Mouse (Mus musculus): ENCODE data around the gene Slc27a3. TPM values are rescaled to one million over a fixed set of nuclear protein-coding genes. Genes with fewer than 3 reads are reported as not detected.

Gene Slc27a3
- 2.6 TPM in 2 replicates for total RNA-seq (2012; rRNA removed)
- total RNA-seq (2014; rRNA removed) = 1.3 and 1.5 TPM in 2 replicates
- 1.6 and 1.9 TPM in 2 replicates for polyA plus RNA-seq (2012; ENCODE audit: insufficient read length, low read depth)

DNA sequence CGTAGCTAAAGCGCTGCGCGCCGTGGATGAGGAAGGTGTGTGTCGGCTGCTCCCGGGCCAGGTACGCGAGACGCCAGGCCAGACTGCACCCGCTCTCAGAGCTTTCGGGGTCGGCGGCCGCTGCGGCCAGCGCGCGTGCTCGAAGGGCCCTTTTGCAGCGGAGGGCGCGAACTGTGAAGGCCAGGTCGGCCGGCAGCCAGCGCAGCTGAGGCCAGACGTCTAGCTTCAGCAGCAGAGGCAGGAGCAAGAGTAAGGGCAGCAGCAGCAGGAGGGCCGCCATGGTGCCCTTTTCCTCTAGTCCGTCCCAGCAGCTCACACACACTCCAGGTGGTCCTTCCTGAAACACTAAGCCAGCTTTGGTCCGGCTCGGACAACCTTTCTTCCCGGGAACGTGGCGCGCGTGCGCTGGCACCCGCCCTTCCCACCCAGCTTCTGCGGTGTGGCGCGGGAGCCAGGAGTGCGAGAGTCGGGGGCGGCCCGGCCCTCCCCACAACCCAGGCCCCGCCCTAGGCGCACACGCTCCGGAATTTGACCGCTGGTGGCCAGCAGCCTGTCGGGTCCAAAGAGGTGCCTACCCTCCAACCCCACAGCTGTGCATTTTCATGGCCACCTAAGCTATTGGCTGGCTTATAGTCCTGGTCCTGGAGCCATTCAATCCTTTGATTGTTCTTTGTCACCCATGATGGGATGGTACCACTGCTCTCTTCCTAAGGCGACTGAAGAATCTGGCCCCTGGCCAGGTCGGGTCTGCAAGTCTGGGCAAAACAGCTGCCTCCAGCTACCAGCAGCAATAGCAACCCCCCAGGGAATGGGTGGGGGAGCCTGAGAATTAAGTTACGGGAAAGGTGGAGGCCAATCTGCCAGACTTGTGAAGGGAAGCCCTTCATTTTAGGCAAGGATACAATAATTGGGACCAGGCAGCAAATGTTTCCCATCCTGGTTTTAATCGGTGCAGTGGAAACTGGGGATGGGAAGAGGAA, at the start of gene Slc27a3:
TSS of gene Slc27a3 (minus strand) at position 428 of the 980 bp plus-strand sequence.
- no peaks in the 10 kb centered on the region for H3K9me3 ChIP-seq (replicated peaks; ENCODE audit: low read length)
- DNase-seq (ENCODE audit: extremely low read depth) = no peak
- H3K4me1 ChIP-seq (ENCODE audit: control insufficient read depth in 1 of 2, insufficient read depth in 2 of 2) = peaks cover 3 to 20% of the 10 kb centered on the region in 2 experiments; a peak in 2 of 4 replicates
- H3K27ac ChIP-seq (ENCODE audit: insufficient read depth, low read depth) = no peak within 1 kb of the TSS
- no peaks in the 10 kb centered on the region for H3K79me2 ChIP-seq (replicated peaks; ENCODE audit: control insufficient read depth, extremely low read depth, insufficient read depth, poor library complexity, severe bottlenecking)
- in situ Hi-C loops (cut with MboI; ENCODE audit: low pct_ligation_motif_present, low pct_unique_long_range_greater_than_20kb, low sequenced_read_pairs) = no loop called here
- H3K36me3 ChIP-seq (replicated peaks in 1 of 2; ENCODE audit: control insufficient read depth in 1 of 2, insufficient read depth in 1 of 2, low read length in 1 of 2) = peaks cover 86 to 99% of the 10 kb centered on the region in 2 experiments
- no peak within 1 kb of the TSS for H3K9ac ChIP-seq (ENCODE audit: insufficient read depth, low read depth)
- dilution Hi-C loops (cut with MboI; ENCODE audit: extremely low pct_ligation_motif_present, extremely low pct_unique_long_range_greater_than_20kb, low sequenced_read_pairs) = no loop called here
- no peak for TF ChIP-seq CTCF (conservative IDR thresholded peaks at IDR 0.05 in 1 of 2, IDR thresholded peaks at IDR 0.05 in 1 of 2; ENCODE audit: low read depth in 2 of 2, low read length in 2 of 2)
- TF ChIP-seq SIN3A (IDR thresholded peaks at IDR 0.05; ENCODE audit: low read length) = no peak
- TF ChIP-seq CHD2 (IDR thresholded peaks at IDR 0.05; ENCODE audit: low read length) = no peak
- no peak within 1 kb of the TSS for H3K4me2 ChIP-seq (ENCODE audit: insufficient read depth, low read depth, poor library complexity, severe bottlenecking)
- H3K4me3 ChIP-seq (replicated peaks in 1 of 3; ENCODE audit: low read depth in 2 of 3, low read length in 2 of 3, poor library complexity in 1 of 3) = no peak within 1 kb of the TSS
- no peaks in the 10 kb centered on the region for H3K27me3 ChIP-seq (replicated peaks)

DNA sequence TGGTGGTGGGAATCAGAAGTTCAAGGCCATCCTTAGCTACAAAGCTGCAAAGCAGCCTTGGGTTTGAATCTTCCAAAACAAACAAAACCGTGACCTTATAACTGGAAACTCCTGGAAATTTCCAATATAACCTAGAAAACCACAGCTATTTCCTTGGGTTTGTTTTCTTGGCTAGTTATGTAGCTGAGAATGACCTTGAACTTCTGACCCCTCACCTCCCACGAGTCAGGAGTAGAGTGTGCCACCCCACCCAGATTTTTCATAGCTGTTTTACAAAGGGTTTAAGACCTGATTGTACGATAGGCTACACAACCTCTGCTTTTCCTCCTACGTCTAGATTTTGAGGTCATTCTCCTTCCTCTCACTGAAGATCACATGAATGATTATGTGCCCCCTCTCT, 47.4 kb upstream of the Slc27a3 start:
- Histone ChIP-seq H3K9me3 (replicated peaks; ENCODE audit: low read length) (no peaks in the 10 kb centered on the region), H3K27me3 (replicated peaks) (no peaks in the 10 kb centered on the region), H3K79me2 (replicated peaks; ENCODE audit: control insufficient read depth, extremely low read depth, insufficient read depth, poor library complexity, severe bottlenecking) (peaks cover 9% of the 10 kb centered on the region; the same call in 1 of the 2 replicates), H3K36me3 (replicated peaks in 1 of 2; ENCODE audit: control insufficient read depth in 1 of 2, insufficient read depth in 1 of 2, low read length in 1 of 2) (no peaks in the 10 kb centered on the region), H3K4me3 (replicated peaks in 1 of 3; ENCODE audit: low read depth in 2 of 3, low read length in 2 of 3, poor library complexity in 1 of 3) (no peak overlapping the region), H3K27ac (ENCODE audit: insufficient read depth, low read depth) (no peak overlapping the region), H3K4me2 (ENCODE audit: insufficient read depth, low read depth, poor library complexity, severe bottlenecking) (no peak overlapping the region), H3K4me1 (ENCODE audit: control insufficient read depth in 1 of 2, insufficient read depth in 2 of 2) (peaks cover 0 to 7% of the 10 kb centered on the region in 2 experiments; a peak in 2 of 4 replicates), H3K9ac (ENCODE audit: insufficient read depth, low read depth) (no peak overlapping the region)
- TF ChIP-seq IRF4 (IDR thresholded peaks at IDR 0.05; ENCODE audit: low read depth, low read length) (no peak), CHD1 (IDR thresholded peaks at IDR 0.05; ENCODE audit: low read depth, low read length) (no peak), E2F4 (IDR thresholded peaks at IDR 0.05; ENCODE audit: insufficient replicate concordance, low read depth, low read length) (no peak), UBTF (IDR thresholded peaks at IDR 0.05; ENCODE audit: low read depth, low read length) (no peak), RCOR1 (conservative IDR thresholded peaks at IDR 0.05; ENCODE audit: low read depth, low read length) (no peak), MYC (IDR thresholded peaks at IDR 0.05; ENCODE audit: low read depth, low read length) (no peak), PAX5 (IDR thresholded peaks at IDR 0.05; ENCODE audit: low read length) (no peak), TBP (conservative IDR thresholded peaks at IDR 0.05; ENCODE audit: low read depth, low read length) (no peak), MXI1 (IDR thresholded peaks at IDR 0.05; ENCODE audit: low read depth, low read length) (no peak), POLR2AphosphoS2 (IDR thresholded peaks at IDR 0.05; ENCODE audit: low read depth, low read length) (no peak), GABPA (IDR thresholded peaks at IDR 0.05; ENCODE audit: insufficient replicate concordance, low read depth, low read length) (no peak), ZKSCAN1 (IDR thresholded peaks at IDR 0.05; ENCODE audit: borderline replicate concordance, low read depth, low read length) (no peak), ZC3H11A (IDR thresholded peaks at IDR 0.05; ENCODE audit: low read depth, low read length) (no peak), ELF1 (IDR thresholded peaks at IDR 0.05; ENCODE audit: low read depth, low read length) (no peak), POLR2A (IDR thresholded peaks at IDR 0.05; ENCODE audit: low read depth, low read length) (no peak)
- no peak for DNase-seq (ENCODE audit: extremely low read depth)
- in situ Hi-C loops (cut with MboI; ENCODE audit: low pct_ligation_motif_present, low pct_unique_long_range_greater_than_20kb, low sequenced_read_pairs) (no loop called here), dilution Hi-C loops (cut with MboI; ENCODE audit: extremely low pct_ligation_motif_present, extremely low pct_unique_long_range_greater_than_20kb, low sequenced_read_pairs) (no loop called here)

Measured in CH12.LX (cell line).